In genomic region chr14:33708298-33708665, GRCm38 (mm10) we compare ENCODE assay signal across 14 mouse cellular contexts.
"Had no signal": no experiment of that assay in that cellular context is flagged by ENCODE, and none has a peak within 500 bp of the region (broad histone marks: within the 10 kb centered on the region; RNA-seq: fewer than 3 reads in every experiment).

No protein-coding gene starts in this region.

- H3K36me3 ChIP-seq: liver, embryonic 13.5 days had no signal

- H3K27me3 ChIP-seq: liver, embryonic 13.5 days had no signal

- H3K4me1 ChIP-seq: liver, embryonic 13.5 days had no signal

- H3K4me3 ChIP-seq: left cerebral cortex, adult 2 months; liver, embryonic 13.5 days had no signal

- H3K4me2 ChIP-seq: liver, embryonic 13.5 days; midbrain, embryonic 11.5 days had no signal

- H3K9me3 ChIP-seq: liver, embryonic 13.5 days had no signal

- H3K27ac ChIP-seq: kidney, postnatal 0 days; left cerebral cortex, adult 2 months; liver, embryonic 13.5 days had no signal

- DNase-seq: kidney, adult 18-20 months; kidney, adult 9 months; kidney, postnatal 25 days; layer of hippocampus, postnatal 36 days; liver, embryonic 13.5 days; lung, adult 2 months; lung, postnatal 14 days; lung, postnatal 4 days; midbrain, embryonic 14.5 days; thymus, adult 18-20 months; thymus, postnatal 36 days had no signal

- H3K9ac ChIP-seq: liver, embryonic 13.5 days had no signal
